Mouse (Mus musculus) kidney, adult 18-20 months (tissue): ENCODE data around the gene Sh3bp4.
A peak's percentile ranks its signal among the peaks of the same experiment; 100 is the strongest.

Experiments used
- DNase-seq: peaks from one replicate; pipeline ENCODE4 v3.0.0; 2021

Gene Sh3bp4

DNA sequence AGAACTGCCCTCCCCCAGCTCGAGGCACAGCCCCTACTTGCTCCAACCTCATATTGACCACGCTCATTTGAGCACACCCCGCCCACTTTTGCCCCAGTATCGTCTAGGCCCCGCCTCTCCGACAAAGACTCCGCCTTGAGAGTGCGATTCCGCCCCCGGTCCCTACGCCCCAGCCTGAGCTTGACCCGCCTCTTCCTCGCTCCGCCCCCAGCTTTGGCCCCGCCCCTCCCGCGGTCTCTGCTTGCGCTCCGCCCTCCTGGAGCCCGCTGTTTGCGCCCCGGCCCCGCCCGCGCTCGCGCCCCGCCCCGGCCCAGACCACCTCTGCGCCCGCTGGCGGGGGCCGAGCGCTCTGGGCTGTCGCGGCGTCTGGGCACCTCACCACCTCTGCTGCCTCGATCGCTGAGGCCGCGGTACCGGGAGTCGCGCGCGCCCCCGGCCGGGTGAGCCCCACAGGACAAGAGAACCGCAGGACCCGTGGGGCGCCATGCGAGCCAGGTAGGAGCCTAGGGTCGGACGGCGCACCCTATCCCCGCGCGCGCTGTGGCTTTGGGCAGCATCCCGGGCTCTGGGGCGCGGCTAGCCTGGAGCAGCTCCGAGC is at the start of gene Sh3bp4:
TSS of gene Sh3bp4 (plus strand) at position 313 of the 598 bp plus-strand sequence.
- DNase-seq: peak; percentile 99

GRCm38 (mm10) chr1:89022997-89023396 is 47.2 kb upstream of the Sh3bp4 start:
- DNase-seq: no peak

DNA sequence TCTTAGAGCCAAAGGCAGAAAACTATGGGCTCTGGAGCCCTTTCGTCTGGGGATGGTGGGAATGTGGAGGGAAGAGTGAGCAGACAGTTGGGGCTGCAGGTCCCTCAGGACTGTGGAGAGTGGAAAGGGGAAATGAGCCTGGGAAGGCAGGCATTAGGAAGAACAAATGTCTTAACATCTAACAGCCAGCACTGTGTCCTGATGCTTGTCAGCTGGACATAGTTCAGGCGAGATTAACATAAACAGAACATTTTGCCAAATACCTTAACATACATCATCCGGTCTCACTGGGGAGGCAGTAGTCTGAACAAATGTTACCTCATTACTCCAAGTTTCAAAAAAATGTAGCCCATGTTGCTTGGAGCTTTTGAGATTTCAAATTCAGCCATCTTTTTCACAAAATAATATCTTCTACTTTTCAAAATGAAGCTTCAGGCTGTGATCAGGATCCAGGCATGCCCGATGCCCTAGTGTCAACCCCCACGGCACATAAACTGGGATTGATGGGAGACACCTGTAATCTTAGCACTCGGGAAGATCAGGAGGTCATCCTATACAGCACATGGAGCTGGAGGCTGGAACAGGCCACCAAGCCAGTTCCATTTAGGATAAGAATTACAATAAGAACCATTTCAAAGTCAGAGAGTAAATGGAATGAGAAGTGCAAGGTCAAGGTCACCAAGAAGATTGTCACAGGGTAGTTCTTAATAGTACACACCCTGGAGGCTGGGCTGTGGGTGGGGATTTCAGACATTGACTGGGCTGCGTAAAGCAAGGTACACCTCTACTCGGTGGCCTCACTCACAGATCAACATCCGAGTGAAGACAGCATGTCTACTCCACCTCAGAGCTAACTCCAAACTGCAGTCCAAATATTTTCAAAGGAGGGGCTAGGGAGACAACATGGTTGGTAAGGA is 45.3 kb upstream of the Sh3bp4 start:
- DNase-seq: no peak

- peak; percentile 80 for DNase-seq
Observed at GRCm38 (mm10) chr1:89026040-89026439, 44.2 kb upstream of the Sh3bp4 start.

DNA sequence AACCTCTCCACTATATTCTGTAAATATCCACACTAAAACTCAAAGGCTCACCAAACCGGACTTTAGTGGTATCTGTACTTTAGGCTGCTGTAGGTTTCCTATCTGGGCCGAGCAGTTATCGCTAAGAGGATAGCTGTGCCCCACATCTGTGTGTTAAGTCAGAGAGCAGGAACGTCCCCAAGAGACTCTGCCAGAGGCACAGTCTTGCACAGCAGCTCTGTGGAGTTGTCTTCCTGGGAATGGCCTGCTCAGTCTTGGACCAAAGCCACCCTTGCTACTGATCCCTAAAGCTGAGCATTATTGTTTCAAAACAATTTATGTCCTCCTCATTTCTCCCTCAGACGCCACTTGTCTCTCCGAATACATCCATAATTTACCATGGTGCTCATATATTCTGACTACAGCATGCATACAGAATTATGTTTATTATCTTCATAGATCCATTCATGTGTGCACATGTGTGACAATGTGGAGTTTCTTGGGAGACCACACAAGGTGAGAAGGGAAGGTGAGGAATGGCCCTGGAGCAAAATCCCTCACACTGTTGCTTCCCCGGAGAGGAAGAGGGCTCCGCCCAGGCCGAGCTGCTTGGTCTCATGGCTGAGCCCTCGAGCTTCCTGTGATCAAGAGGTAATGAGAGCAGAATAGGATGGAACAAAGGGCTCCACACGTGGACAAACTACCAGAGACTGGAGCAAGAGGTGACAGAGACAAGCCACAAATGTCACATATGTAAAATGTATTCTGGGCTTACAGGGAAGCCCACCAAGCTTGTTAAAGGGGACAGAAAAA is 40.9 kb upstream of the Sh3bp4 start:
- no peak for DNase-seq

DNA sequence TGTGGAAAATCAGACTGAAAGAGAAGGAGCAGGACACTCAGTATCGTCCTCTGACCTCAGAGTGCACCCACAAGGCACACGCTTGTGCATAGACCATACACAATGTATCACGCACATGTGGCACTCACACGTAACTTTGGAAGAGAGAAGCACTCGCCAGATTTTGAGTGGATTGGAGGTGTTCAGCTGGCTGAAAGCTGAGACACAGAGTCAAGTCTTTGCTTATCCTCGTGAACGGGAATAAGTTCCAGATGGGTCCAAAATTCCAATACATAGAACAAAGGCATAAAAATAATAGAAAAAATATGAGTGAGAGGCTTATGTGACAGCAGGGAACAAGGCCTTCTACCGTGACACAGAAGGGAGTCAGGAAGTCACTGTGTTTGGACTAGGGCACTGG is 36.6 kb upstream of the Sh3bp4 start:
- DNase-seq: no peak

- DNase-seq: no peak
Observed at GRCm38 (mm10) chr1:89034061-89034460, 36.2 kb upstream of the Sh3bp4 start.

DNA sequence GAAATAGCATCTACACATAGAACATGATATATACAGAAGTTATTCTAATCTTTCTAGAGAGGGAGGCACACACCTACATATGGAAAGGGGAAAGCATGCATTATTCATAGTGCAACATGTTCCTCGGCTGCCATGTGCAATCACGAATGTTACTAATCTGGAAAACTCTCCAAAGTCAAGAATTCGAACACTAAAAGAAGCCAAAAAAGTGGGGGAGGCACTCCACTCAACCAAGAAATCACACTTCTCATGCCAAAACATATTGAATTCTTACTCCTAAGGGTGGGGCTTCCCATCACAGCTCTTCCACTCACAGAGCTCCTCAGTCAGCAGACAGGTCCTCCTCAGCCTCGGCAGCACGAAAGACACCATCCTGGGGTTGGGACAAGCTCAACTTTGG is 35.1 kb upstream of the Sh3bp4 start:
- no peak for DNase-seq

DNA sequence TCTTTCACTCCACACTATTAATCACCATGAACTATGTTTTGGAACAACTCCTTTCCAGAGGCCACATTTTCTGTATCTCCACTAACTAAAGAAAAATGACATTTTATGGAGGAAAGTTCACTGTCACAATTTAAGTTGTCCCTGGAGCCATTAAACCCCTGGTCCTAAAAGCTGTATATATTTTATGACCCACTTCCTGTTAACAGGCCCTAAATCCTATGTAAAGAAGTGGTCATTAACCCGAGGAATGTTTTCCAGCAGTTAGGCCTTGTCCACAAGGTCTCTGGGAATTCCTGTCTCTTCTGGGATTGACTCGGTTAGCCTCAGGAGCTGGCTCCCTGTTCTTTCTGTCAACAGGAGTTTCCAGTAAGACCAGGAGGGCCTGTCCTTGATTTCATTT is 30.4 kb upstream of the Sh3bp4 start:
- no peak for DNase-seq

- no peak for DNase-seq
Observed at GRCm38 (mm10) chr1:89041290-89041689, 28.9 kb upstream of the Sh3bp4 start.

- DNase-seq: no peak
Observed at GRCm38 (mm10) chr1:89042081-89042480, 28.1 kb upstream of the Sh3bp4 start.

- DNase-seq: no peak
Observed at GRCm38 (mm10) chr1:89042956-89043355, 27.3 kb upstream of the Sh3bp4 start.

DNA sequence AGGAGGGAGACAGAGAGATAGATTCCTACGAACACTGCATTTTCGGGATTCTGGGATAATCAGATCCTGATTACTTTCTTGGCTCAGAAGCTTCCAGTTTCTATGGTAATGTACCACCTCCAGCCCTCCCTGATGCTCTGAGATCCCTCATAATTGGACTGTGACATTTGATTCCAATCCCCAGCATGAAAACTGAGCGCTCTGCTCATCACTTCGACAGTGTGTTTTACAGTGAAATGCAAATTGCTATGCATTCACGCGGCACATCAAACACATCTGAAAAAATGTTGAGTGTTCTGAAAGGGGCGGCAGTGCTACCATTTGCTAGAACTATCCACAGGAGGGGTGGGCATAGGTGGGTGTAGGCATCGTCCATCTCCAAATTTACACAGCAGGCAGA is 24.8 kb upstream of the Sh3bp4 start:
- no peak for DNase-seq

GRCm38 (mm10) chr1:89049506-89049905 is 20.7 kb upstream of the Sh3bp4 start:
- DNase-seq: no peak

DNA sequence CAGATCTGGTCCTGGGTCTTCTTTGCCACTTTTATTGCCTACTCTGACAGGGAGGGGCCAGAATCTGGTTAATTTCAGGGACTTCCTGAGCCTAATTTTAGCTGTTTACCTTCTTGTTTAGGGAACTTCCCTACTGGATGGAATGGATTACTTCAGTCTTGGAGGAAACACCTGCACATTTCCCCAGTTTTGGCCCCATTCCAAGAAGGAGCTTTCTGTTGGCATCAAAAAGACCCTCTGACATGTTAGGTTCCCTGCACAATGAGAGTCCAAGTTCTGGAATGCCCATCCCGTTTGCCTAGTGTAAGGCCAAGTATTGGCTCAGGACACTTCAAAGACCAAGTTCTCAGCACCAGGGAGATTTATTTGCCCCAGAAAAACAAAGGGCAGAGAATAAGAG is 14.0 kb upstream of the Sh3bp4 start:
- no peak for DNase-seq

DNA sequence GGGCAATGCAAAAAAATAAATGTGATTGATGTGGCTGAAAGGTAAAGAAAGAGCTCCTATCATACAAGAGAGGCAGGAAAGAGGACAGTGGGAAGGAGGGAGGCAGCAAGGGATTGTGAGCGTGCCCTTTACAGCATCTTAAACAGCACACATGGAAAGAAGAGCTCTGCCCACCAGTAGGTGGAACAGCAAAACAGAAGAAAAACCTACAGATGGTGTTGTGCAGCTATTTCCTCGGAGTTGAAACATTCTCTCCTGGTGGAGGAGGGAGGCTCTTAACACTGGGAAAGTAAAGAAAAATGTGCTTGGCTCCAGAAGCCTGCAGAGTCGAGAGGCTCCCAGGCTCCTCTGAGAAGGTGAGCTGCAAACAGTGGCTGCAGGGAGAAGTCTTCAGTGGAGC is 12.8 kb upstream of the Sh3bp4 start:
- no peak for DNase-seq

DNA sequence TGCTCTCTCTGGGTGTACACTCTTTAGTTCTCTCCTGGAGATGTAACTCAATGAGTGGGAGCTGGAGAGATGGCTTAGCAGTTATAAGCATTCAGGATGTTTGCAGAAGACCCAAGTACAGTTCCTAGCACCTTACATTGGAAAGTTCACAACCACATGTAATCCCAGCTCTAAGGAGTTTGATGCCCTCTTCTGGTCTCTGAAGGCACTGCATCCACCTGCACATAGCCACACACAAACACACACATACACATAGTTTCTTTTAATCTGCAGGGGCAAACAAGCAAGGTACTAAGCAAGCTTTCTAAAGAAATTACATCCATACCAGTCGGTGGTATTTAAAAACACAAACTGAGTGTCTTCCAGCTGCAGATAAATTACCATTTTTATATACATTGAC is 12.2 kb upstream of the Sh3bp4 start:
- DNase-seq: no peak

GRCm38 (mm10) chr1:89062977-89063376 is 7.2 kb upstream of the Sh3bp4 start:
- DNase-seq: no peak

DNA sequence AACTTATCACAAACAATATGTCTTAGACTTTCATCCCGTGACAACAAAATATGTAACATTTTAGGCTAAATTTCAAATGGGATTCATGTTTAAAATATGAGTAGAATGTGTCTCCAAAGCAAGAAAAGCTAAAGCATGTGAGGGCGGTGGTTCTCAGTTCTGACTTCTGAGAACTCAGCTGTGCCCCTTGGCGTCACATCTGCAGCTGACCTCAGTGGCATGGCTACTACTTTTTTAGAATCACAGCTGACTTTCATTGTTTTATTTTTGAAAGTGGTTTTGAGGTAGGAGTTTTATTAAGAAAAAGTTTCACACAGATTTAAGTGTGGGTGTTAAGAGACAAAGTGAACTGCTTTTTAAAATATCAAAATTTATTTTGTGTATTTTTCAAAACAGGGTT is 6.4 kb upstream of the Sh3bp4 start:
- DNase-seq: no peak

- no peak for DNase-seq
Observed at GRCm38 (mm10) chr1:89068812-89069211, 1.4 kb upstream of the Sh3bp4 start.

DNA sequence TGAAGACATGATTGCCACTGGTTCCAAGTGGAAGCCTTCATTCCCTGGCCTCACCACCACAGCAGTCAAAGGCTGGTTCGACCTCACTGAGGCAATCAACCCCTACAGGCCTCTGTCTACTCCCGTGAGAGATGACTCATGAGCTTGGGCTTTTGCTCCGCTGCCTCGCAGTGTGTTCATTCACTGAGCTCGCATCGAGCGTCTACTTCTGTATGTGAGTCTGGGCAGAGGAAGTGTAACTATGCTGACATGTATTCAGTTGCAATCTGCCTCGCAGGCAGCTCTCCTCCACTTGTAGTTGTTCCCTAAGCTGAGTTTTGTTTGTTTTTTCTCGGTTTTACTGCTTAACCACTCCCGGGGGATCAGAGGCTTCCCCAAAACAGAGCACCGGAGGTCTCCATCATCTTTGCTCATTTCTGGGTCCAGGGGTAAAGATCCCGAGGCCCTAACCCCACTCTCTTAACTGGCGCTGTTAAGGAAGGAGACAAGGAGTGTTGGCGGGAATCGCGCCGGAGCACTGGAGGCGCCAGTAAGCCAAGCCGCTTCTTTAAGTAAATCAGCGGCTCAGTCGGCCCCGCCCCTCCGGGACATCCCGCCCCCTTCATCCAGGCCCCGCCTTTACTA is 624 bp upstream of the Sh3bp4 start:
- DNase-seq: no peak

GRCm38 (mm10) chr1:89070871-89071361 is 701 bp downstream of the Sh3bp4 start:
- DNase-seq: peak; percentile 61
